Mouse (Mus musculus) midbrain, postnatal 0 days (tissue): Measurements from ENCODE around the gene Adamts18. TPM values are rescaled to one million over a fixed set of nuclear protein-coding genes. Genes with fewer than 3 reads are reported as not detected.

Experiments
- ATAC-seq: fragments of 200-750 bp; cut with Nextera tagmentation; 2 replicates; pipeline ENCODE4 v1.8.0; 2017; ENCODE audit warnings: moderate number of reproducible peaks, mild to moderate bottlenecking, moderate TSS enrichment, moderate library complexity; ENCODE audit not compliant: low FRiP score
- DNase-seq: peaks from one replicate; pipeline ENCODE4 v3.0.0-alpha.2; 2015; ENCODE audit warnings: low spot score
- H3K27ac ChIP-seq: fragments of 300-500 bp; sonication (generic); 2 replicates; pipeline ENCODE4 v1.5.1; 2014; ENCODE audit warnings: low read depth, mild to moderate bottlenecking, low read length, mixed read lengths
- H3K27me3 ChIP-seq: fragments of 300-500 bp; sonication (generic); 2 replicates; pipeline ENCODE4 v1.6.1; 2014; ENCODE audit warnings: low read length, control low read depth, mixed read lengths; ENCODE audit not compliant: insufficient read depth
- H3K36me3 ChIP-seq: fragments of 300-500 bp; sonication (generic); 2 replicates; pipeline ENCODE4 v1.6.1; 2014; ENCODE audit warnings: low read length, control low read depth, mixed read lengths; ENCODE audit not compliant: insufficient read depth
- H3K4me1 ChIP-seq: fragments of 300-500 bp; sonication (generic); 2 replicates; pipeline ENCODE4 v1.6.1; 2014; ENCODE audit warnings: mild to moderate bottlenecking, control low read depth, antibody characterized with exemption, low read length, mixed read lengths; ENCODE audit not compliant: insufficient read depth
- H3K4me2 ChIP-seq: fragments of 300-500 bp; sonication (generic); 2 replicates; pipeline ENCODE4 v1.6.1; 2014; ENCODE audit warnings: low read depth, mild to moderate bottlenecking, low read length, mixed read lengths; ENCODE audit not compliant: poor library complexity, severe bottlenecking
- H3K4me3 ChIP-seq: fragments of 300-500 bp; sonication (generic); 2 replicates; pipeline ENCODE4 v1.5.1; 2014; ENCODE audit warnings: low read depth, mild to moderate bottlenecking, low read length, moderate library complexity
- H3K9ac ChIP-seq: fragments of 300-500 bp; sonication (generic); replicated peaks from 2 replicates; pipeline ENCODE4 v1.6.1; 2014; ENCODE audit warnings: mild to moderate bottlenecking, low read length, moderate library complexity, mixed read lengths; ENCODE audit not compliant: poor library complexity, severe bottlenecking
- H3K9me3 ChIP-seq: fragments of 300-500 bp; sonication (generic); 2 replicates; pipeline ENCODE4 v1.6.1; 2016; ENCODE audit warnings: low read length, control low read depth
- CTCF ChIP-seq: IDR thresholded peaks from 2 replicates; pipeline ENCODE4 v1.5.1; 2016; ENCODE audit warnings: antibody characterized with exemption, mild to moderate bottlenecking
- WGBS: fragments of 180-500 bp; shearing (Covaris S2); extraction: QIAGEN DNeasy Blood & Tissue Kit; methylation state at CpG from one replicate; pipeline ENCODE4 v1.1.7; 2014; 5-methylcytosine and 5-hydroxymethylcytosine counted together
- polyA plus RNA-seq: library from polyadenylated mRNA; unstranded; fragments of >200 nt; fragmentation: Nextera tagmentation; extraction: Ambion mirVana; gene quantifications from 2 replicates; pipeline ENCODE4 v1.2.1, GENCODE M21; 2015
- total RNA-seq: library from RNA; depleted of rRNA; stranded (reverse); fragments of >200 nt; gene quantifications from 2 replicates; pipeline ENCODE4 v1.2.3, GENCODE M21; 2014

Gene Adamts18
- total and polyA plus RNA-seq, 2 experiments from 2014 or later = 3.2 to 4.9 TPM

DNA sequence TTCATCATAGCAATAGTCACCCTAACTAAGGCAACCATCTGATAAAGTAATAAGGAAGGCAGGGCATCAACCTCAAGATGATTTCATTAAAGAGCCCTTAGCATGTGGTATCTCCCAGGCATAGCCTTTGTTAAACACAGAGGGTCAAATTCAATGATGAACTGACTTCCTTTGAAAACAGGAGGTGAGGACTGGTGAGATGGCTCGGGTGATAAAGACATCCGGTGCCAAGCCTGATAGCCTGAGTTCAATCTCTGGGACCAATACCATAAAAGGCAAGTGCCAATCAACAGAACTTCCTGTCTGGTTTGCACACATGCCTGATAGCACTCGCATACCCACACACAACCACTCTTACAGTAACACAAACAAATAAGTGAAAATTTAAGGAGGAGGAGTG lies 169.2 kb downstream of the Adamts18 start:
- H3K4me1 ChIP-seq = no peaks in the 10 kb centered on the region
- no peaks in the 10 kb centered on the region for H3K27me3 ChIP-seq
- no peak for DNase-seq
- no peak for TF ChIP-seq CTCF
- ATAC-seq = no peak
- H3K36me3 ChIP-seq = no peaks in the 10 kb centered on the region
- H3K27ac ChIP-seq = no peak overlapping the region
- H3K4me3 ChIP-seq = no peak overlapping the region
- WGBS = 84% methylated on average over 3 of the region's 3 CpGs
- no peak overlapping the region for H3K9ac ChIP-seq
- no peak overlapping the region for H3K4me2 ChIP-seq
- H3K9me3 ChIP-seq = no peaks in the 10 kb centered on the region

DNA sequence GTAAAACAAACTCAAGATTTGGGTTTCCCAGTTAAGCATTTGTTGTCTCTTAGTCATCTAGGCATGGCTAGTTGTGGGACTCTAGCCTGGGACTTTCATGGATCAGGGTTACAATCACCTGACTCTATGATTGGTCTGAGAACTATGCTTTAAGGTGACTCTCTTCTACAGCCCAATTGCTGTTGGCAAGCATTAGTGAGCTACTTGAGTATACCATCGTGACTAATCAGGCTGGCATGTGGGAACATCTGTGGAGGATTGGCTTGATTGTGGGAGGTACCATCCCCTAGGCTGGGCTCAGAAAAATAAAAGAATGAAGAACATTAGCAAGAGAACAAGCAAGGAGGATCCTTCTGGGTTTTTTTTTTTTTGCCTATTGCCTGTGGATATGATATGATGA lies 171.7 kb downstream of the Adamts18 start:
- ATAC-seq (no peak), DNase-seq (no peak)
- WGBS = 77% methylated on average over 1 of the region's 1 CpGs
- H3K4me3 ChIP-seq = no peak overlapping the region
- H3K4me2 ChIP-seq = no peak overlapping the region
- no peaks in the 10 kb centered on the region for H3K9me3 ChIP-seq
- no peak overlapping the region for H3K9ac ChIP-seq
- H3K27ac ChIP-seq = no peak overlapping the region
- H3K36me3 ChIP-seq = no peaks in the 10 kb centered on the region
- no peaks in the 10 kb centered on the region for H3K4me1 ChIP-seq
- H3K27me3 ChIP-seq = no peaks in the 10 kb centered on the region
- no peak for TF ChIP-seq CTCF

DNA sequence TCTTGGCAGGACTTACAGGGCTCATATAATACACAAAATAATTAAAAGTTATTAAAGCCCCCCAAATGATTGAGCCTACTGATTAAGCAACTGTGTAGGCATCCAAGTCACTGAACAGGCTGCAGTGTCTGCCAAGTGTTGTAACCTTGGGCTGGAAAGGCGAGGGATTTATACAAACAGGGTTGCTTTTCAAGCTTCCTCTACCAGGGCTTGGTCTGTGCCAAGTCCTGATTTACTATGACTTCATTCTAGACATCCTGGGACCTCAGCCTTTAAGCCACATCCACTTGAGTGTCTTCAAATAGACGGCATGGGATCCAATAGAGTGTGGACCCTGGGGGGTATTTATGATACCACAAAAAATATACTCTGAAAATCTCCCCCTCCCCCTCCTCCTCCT lies 173.3 kb downstream of the Adamts18 start:
- no peak overlapping the region for H3K9ac ChIP-seq
- ATAC-seq (no peak), DNase-seq (no peak)
- no peak overlapping the region for H3K4me2 ChIP-seq
- H3K27ac ChIP-seq = no peak overlapping the region
- TF ChIP-seq CTCF = no peak
- H3K36me3 ChIP-seq = no peaks in the 10 kb centered on the region
- no peaks in the 10 kb centered on the region for H3K27me3 ChIP-seq
- H3K9me3 ChIP-seq = no peaks in the 10 kb centered on the region
- no peak overlapping the region for H3K4me3 ChIP-seq
- H3K4me1 ChIP-seq = no peaks in the 10 kb centered on the region
- 71% methylated on average over 2 of the region's 2 CpGs for WGBS

- no peak for TF ChIP-seq CTCF
- no peak for DNase-seq
- Histone ChIP-seq H3K4me2 (no peak overlapping the region), H3K4me1 (no peaks in the 10 kb centered on the region), H3K4me3 (no peak overlapping the region), H3K9ac (no peak overlapping the region), H3K36me3 (no peaks in the 10 kb centered on the region), H3K27ac (no peak overlapping the region), H3K27me3 (no peaks in the 10 kb centered on the region), H3K9me3 (no peaks in the 10 kb centered on the region)
- WGBS = 90% methylated on average over 3 of the region's 3 CpGs
- no peak for ATAC-seq
Observed at GRCm38 (mm10) chr8:113674611-113675010, 173.9 kb downstream of the Adamts18 start.

DNA sequence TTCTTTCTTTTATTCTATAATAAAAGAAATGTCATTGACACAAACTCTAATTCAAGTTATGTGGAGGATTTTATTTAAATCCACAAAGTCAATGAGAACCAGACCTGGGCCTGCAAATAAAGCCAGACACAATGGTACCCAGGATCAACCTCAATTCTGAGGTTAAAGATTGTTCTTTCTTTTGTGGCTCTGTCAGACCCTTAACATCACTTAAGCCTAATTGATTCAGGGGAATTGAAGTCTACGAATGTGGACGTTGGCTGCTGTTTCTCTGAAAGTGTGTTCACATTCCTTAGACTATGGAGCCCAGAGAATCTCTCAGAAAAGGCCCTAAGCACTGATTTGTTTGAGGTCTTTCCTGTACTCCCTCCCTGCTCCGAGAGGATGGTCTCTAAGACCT lies 175.2 kb downstream of the Adamts18 start:
- ATAC-seq (no peak), DNase-seq (no peak)
- no peaks in the 10 kb centered on the region for H3K4me1 ChIP-seq
- H3K9me3 ChIP-seq = no peaks in the 10 kb centered on the region
- H3K4me3 ChIP-seq = no peak overlapping the region
- WGBS = 37% methylated on average over 3 of the region's 3 CpGs
- H3K9ac ChIP-seq = no peak overlapping the region
- H3K4me2 ChIP-seq = no peak overlapping the region
- no peak for TF ChIP-seq CTCF
- H3K27ac ChIP-seq = no peak overlapping the region
- no peaks in the 10 kb centered on the region for H3K27me3 ChIP-seq
- no peaks in the 10 kb centered on the region for H3K36me3 ChIP-seq

DNA sequence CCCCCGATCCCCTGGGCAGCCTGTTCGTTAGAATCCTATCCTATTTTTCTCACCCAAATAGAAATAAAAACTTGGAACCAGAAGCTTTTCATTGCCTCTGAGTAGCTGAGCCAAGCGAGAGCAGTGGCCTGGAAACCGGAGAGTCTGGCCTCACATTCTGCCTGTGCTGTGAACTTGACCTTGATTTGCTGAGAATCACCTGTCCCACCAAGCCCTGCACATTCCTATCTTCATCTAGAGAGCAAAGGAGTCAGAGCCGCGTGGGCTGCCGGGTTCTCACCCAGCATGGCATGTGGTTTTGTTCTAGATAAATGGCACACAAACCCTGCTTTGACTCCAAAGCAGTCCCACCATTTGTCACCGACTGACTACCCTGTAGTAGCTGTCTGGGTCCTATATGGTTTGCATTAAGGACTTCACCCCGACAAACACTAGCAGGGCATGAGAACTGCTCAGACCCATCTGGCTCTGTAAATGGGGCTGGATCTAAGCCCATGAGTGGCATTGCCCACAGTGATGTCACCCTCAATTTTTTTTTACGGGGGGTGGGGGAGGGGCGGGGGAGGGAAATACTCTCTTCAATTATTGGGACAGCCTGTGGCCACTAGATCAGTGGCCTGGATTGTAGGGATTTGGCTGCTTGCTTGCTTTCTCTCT lies 175.8 kb downstream of the Adamts18 start:
- no peak for TF ChIP-seq CTCF
- ATAC-seq = no peak
- Histone ChIP-seq H3K27ac (no peak overlapping the region), H3K36me3 (no peaks in the 10 kb centered on the region), H3K4me3 (no peak overlapping the region), H3K9me3 (no peaks in the 10 kb centered on the region), H3K9ac (no peak overlapping the region), H3K4me1 (no peaks in the 10 kb centered on the region), H3K27me3 (no peaks in the 10 kb centered on the region), H3K4me2 (no peak overlapping the region)
- 74% methylated on average over 11 of the region's 11 CpGs for WGBS
- DNase-seq = no peak
